Mouse (Mus musculus): ENCODE data around the gene Slc7a5.

DNA sequence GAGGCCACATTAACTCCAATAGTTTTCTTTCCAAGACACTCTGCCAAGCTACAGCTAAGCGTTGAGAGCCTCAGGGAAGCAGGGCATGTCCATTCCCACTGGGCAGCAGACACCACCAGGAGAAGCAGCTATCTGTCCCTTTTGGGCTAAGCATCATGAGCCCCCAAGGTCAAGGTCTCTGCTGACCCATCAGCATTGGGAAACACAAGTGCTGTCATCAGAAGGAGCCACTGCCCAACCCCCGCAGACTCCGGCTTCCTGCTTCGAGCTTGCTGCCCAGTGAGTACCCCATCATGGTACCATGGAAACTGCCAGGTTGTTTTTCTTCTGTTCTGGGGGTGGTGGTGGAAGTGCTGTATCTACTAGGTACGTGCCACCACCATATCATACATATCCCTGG, 39.3 kb downstream of the Slc7a5 start:
- TF ChIP-seq CTCF (conservative IDR thresholded peaks at IDR 0.05; ENCODE audit: low read length) (no peak), NANOG (IDR thresholded peaks at IDR 0.05; ENCODE audit: borderline replicate concordance, low read length) (no peak)

All from E14TG2a.4 (cell line).